Comparison of ENCODE assay signal across 13 mouse cellular contexts in the genomic region with DNA sequence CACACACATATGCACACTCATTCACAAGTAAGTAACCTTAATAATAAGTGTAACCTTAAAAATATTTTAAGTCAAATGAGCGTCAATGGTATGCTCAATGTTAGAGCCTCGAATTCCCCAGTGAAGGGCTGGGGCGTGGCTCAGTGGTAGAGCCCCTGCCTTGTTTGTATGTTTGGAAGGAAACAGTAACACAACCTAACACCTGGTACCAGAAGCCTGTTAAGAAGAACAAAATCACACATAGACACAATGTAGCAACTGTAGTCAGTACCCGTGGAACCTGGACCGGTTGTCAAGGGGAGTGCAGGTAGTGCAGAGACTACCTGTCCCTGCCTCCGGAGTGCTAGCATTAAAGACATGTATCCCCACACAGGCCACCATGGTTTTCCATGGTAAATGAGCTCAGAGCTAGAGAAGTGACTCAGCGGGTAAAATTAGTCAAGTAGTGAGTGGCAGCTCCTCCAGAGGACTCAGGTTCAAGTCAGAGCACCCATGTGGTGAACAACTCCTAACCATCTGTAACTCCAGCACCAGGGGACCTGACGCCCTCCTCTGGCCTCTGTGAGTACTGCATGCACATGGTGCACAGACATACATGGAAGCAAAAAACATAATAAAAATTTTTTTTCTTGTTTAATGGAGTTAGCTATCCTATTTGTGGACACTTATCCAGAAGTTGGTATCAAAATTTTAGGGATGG. TPM values are rescaled to one million over a fixed set of nuclear protein-coding genes. Genes with fewer than 3 reads are reported as not detected.
DNase-seq lines count a peak whose midpoint lies in the region; ATAC-seq and TF ChIP-seq lines count a peak whose summit lies in the region.
"Had no signal": no experiment of that assay in that cellular context is flagged by ENCODE, and none has a peak within 500 bp of the region (broad histone marks: within the 10 kb centered on the region; RNA-seq: fewer than 3 reads in every experiment).

No protein-coding gene starts in this region.

- peaks cover 10% of the 10 kb centered on the region for H3K4me1 ChIP-seq in heart, adult 2 months (ENCODE audit: control insufficient read depth, insufficient read depth, low read length)
- no peaks in the 10 kb centered on the region for H3K4me1 ChIP-seq in lung, embryonic 14.5 days (ENCODE audit: insufficient read depth)
- H3K4me1 ChIP-seq in neural tube, embryonic 15.5 days: no peaks in the 10 kb centered on the region
- H3K4me1 ChIP-seq: forebrain, embryonic 15.5 days had no signal

- ATAC-seq in lung, embryonic 14.5 days (ENCODE audit: insufficient read depth): no peak
- no peak for ATAC-seq in neural tube, embryonic 15.5 days (ENCODE audit: low FRiP score)
- ATAC-seq: forebrain, embryonic 15.5 days had no signal

- 0 out of 2 replicates have a peak, but pooled peaks cover 4% of the 10 kb centered on the region for H3K36me3 ChIP-seq in heart, adult 2 months (ENCODE audit: control insufficient read depth, insufficient read depth, low read length)
- peaks cover 5% of the 10 kb centered on the region; the same call in 1 of the 2 replicates for H3K36me3 ChIP-seq in lung, embryonic 14.5 days (ENCODE audit: insufficient read depth)
- no peaks in the 10 kb centered on the region for H3K36me3 ChIP-seq in neural tube, embryonic 15.5 days
- H3K36me3 ChIP-seq: forebrain, embryonic 15.5 days; limb, embryonic 10.5 days had no signal

- no peak overlapping the region for H3K9ac ChIP-seq in heart, adult 2 months (ENCODE audit: low read depth, low read length)
- no peak overlapping the region for H3K9ac ChIP-seq in lung, embryonic 14.5 days
- H3K9ac ChIP-seq in neural tube, embryonic 15.5 days (replicated peaks): no peak overlapping the region
- H3K9ac ChIP-seq: forebrain, embryonic 15.5 days had no signal

- TF ChIP-seq CTCF in heart, adult 2 months (IDR thresholded peaks at IDR 0.05): peak; percentile 57
- peak; percentile 37 for TF ChIP-seq CTCF in lung, embryonic 14.5 days (IDR thresholded peaks at IDR 0.05; ENCODE audit: low read depth)

- H3K27ac ChIP-seq in heart, adult 2 months: no peak overlapping the region
- no peak overlapping the region for H3K27ac ChIP-seq in lung, embryonic 14.5 days (ENCODE audit: low read depth)
- no peak overlapping the region for H3K27ac ChIP-seq in neural tube, embryonic 15.5 days (replicated peaks)
- H3K27ac ChIP-seq: forebrain, embryonic 15.5 days; limb, embryonic 10.5 days had no signal

- no peak for DNase-seq in heart, adult 2 months
- no peak for DNase-seq in heart, adult 18-20 months
- no peak for DNase-seq in lung, embryonic 14.5 days
- DNase-seq in lung, postnatal 14 days: no peak
- DNase-seq in NIH3T3 (ENCODE audit: low read depth): peak; percentile 55
- peak; percentile 67 for DNase-seq in testis, postnatal 10 days (ENCODE audit: low spot score)
- DNase-seq in spleen, adult 18-20 months: no peak
- DNase-seq: cerebellum, postnatal 36 days; gastrocnemius, postnatal 36 days; kidney, adult 18-20 months had no signal

- H3K27me3 ChIP-seq in heart, adult 2 months (ENCODE audit: control insufficient read depth, insufficient read depth, low read length): no peaks in the 10 kb centered on the region
- no peaks in the 10 kb centered on the region for H3K27me3 ChIP-seq in lung, embryonic 14.5 days (ENCODE audit: insufficient read depth, low read length)
- H3K27me3 ChIP-seq in neural tube, embryonic 15.5 days (replicated peaks): no peaks in the 10 kb centered on the region
- H3K27me3 ChIP-seq: forebrain, embryonic 15.5 days had no signal

- TF ChIP-seq EP300 in heart, adult 2 months (IDR thresholded peaks at IDR 0.05; ENCODE audit: insufficient read depth, low read depth, low read length): no peak

- H3K79me2 ChIP-seq in heart, adult 2 months (replicated peaks; ENCODE audit: control insufficient read depth, insufficient read depth, low read length): peaks cover 2% of the 10 kb centered on the region

- 88% methylated on average over 8 of the region's 8 CpGs for WGBS in heart, adult 2 months
- 84% methylated on average over 8 of the region's 8 CpGs for WGBS in lung, embryonic 14.5 days
- WGBS in neural tube, embryonic 15.5 days: 87% methylated on average over 8 of the region's 8 CpGs

- TF ChIP-seq POLR2A in heart, adult 2 months (IDR thresholded peaks at IDR 0.05; ENCODE audit: insufficient read depth, low read depth, low read length): no peak

- H3K4me3 ChIP-seq in heart, adult 2 months: no peak overlapping the region
- H3K4me3 ChIP-seq in lung, embryonic 14.5 days (ENCODE audit: low read depth, low read length): no peak overlapping the region
- H3K4me3 ChIP-seq in neural tube, embryonic 15.5 days (replicated peaks): no peak overlapping the region
- H3K4me3 ChIP-seq: forebrain, embryonic 15.5 days; limb, embryonic 10.5 days had no signal

- intact Hi-C loops in heart, adult 2 months (cut with DNase I): no loop called here

- no peaks in the 10 kb centered on the region for H3K9me3 ChIP-seq in lung, embryonic 14.5 days (ENCODE audit: low read depth, low read length)
- no peaks in the 10 kb centered on the region for H3K9me3 ChIP-seq in neural tube, embryonic 15.5 days (replicated peaks)
- H3K9me3 ChIP-seq: forebrain, embryonic 15.5 days; limb, embryonic 10.5 days had no signal

- H3K4me2 ChIP-seq in lung, embryonic 14.5 days: no peak overlapping the region
- no peak overlapping the region for H3K4me2 ChIP-seq in neural tube, embryonic 15.5 days
- H3K4me2 ChIP-seq: forebrain, embryonic 15.5 days had no signal

RNA-seq across cellular contexts. Expression of a gene that starts 5.0 kb away (rescaled TPM):
- 10 to 100 TPM; 60.3 to 67.5 TPM for total RNA-seq in heart, adult 2 months (2021)
- polyA plus RNA-seq in heart, adult 2 months (2012; rRNA removed): 82.8 and 100 TPM in 2 replicates
- 10 to 100 TPM; 60.3 to 66.8 TPM for total RNA-seq in heart, adult 18-20 months (2021)
- 56.4 and 57.0 TPM in 2 replicates for polyA plus RNA-seq in lung, embryonic 14.5 days (2014; fragmentation: Nextera tagmentation; extraction: Ambion mirVana)
- 33.8 and 42.7 TPM in 2 replicates for polyA plus RNA-seq in neural tube, embryonic 15.5 days (2015; fragmentation: Nextera tagmentation; extraction: Ambion mirVana)

RNA-seq across cellular contexts. Expression of a gene that starts 6.7 kb away (rescaled TPM):
- total RNA-seq in heart, adult 2 months (2021): 10 to 100 TPM; 24.6 to 27.9 TPM
- polyA plus RNA-seq in heart, adult 2 months (2012; rRNA removed): 52.2 and 64.5 TPM in 2 replicates
- total RNA-seq in heart, adult 18-20 months (2021): 10 to 100 TPM; 20.0 to 20.7 TPM
- 344 and 360 TPM in 2 replicates for polyA plus RNA-seq in lung, embryonic 14.5 days (2014; fragmentation: Nextera tagmentation; extraction: Ambion mirVana)
- 112 and 118 TPM in 2 replicates for polyA plus RNA-seq in neural tube, embryonic 15.5 days (2015; fragmentation: Nextera tagmentation; extraction: Ambion mirVana)

RNA-seq across cellular contexts. Expression of a gene that starts 25.5 kb away (rescaled TPM):
- total RNA-seq in heart, adult 2 months (2021): 100 to 1,000 TPM; 534 to 613 TPM
- polyA plus RNA-seq in heart, adult 2 months (2012; rRNA removed): 186 and 258 TPM in 2 replicates
- 100 to 1,000 TPM; 512 to 646 TPM for total RNA-seq in heart, adult 18-20 months (2021)
- polyA plus RNA-seq in lung, embryonic 14.5 days (2014; fragmentation: Nextera tagmentation; extraction: Ambion mirVana): 1,873 and 1,878 TPM in 2 replicates
- 759 and 947 TPM in 2 replicates for polyA plus RNA-seq in neural tube, embryonic 15.5 days (2015; fragmentation: Nextera tagmentation; extraction: Ambion mirVana)

RNA-seq across cellular contexts. Expression of a gene that starts 29.9 kb away (rescaled TPM):
- 100 to 1,000 TPM; 561 to 659 TPM for total RNA-seq in heart, adult 2 months (2021)
- 915 and 1,061 TPM in 2 replicates for polyA plus RNA-seq in heart, adult 2 months (2012; rRNA removed)
- 100 to 1,000 TPM; 714 to 715 TPM for total RNA-seq in heart, adult 18-20 months (2021)
- polyA plus RNA-seq in lung, embryonic 14.5 days (2014; fragmentation: Nextera tagmentation; extraction: Ambion mirVana): 1,527 and 1,587 TPM in 2 replicates
- polyA plus RNA-seq in neural tube, embryonic 15.5 days (2015; fragmentation: Nextera tagmentation; extraction: Ambion mirVana): 649 and 787 TPM in 2 replicates

RNA-seq across cellular contexts. Expression of a gene that starts 36.2 kb away (rescaled TPM):
- 1 to 10 TPM; 5.5 to 6.2 TPM for total RNA-seq in heart, adult 2 months (2021)
- polyA plus RNA-seq in heart, adult 2 months (2012; rRNA removed): 19.8 and 23.6 TPM in 2 replicates
- 1 to 10 TPM; 7.8 TPM for total RNA-seq in heart, adult 18-20 months (2021)
- polyA plus RNA-seq in lung, embryonic 14.5 days (2014; fragmentation: Nextera tagmentation; extraction: Ambion mirVana): 18.1 and 19.2 TPM in 2 replicates
- polyA plus RNA-seq in neural tube, embryonic 15.5 days (2015; fragmentation: Nextera tagmentation; extraction: Ambion mirVana): 16.5 and 18.1 TPM in 2 replicates

Comparison
In these comparisons a context has a peak if more than half of its experiments do, and no peak if none do; other contexts are left out.
1. DNase-seq: peak in NIH3T3 (single experiment) and testis, postnatal 10 days (single experiment); none in heart, adult 2 months (0 of 2), heart, adult 18-20 months (0 of 2), lung, embryonic 14.5 days (single experiment), lung, postnatal 14 days (single experiment) and spleen, adult 18-20 months (0 of 2).